Mouse (Mus musculus): Measurements from ENCODE around the gene Glud1. TPM values are rescaled to one million over a fixed set of nuclear protein-coding genes. Genes with fewer than 3 reads are reported as not detected.

Gene Glud1
- polyA plus RNA-seq, 1 experiment from 2014 or later, result 64.0 TPM

DNA sequence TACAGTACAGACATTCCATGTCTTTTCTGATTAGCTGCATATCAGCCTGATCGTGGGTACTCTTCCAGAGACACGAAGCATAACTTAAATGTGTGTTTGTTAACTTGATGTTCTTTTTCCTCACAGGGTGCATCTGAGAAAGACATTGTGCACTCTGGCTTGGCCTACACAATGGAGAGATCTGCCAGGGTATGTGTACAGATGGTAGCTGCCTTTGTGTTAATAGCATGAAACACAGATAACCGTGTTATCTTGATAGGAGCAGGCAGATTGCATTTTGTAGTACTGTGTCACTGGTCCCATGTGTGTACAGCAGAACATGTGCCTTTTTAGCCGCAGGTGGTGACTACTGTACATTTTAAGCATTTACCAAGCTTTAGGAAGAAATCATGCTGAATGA lies 31.5 kb downstream of the Glud1 start:
- Histone ChIP-seq H3K27me3 (ENCODE audit: control insufficient read depth, insufficient read depth, low read length) (no peaks in the 10 kb centered on the region), H3K9me3 (replicated peaks; ENCODE audit: control insufficient read depth, low read length) (no peaks in the 10 kb centered on the region), H3K4me2 (ENCODE audit: low read depth, low read length) (no peak overlapping the region), H3K9ac (ENCODE audit: low read length) (no peak overlapping the region), H3K4me3 (replicated peaks; ENCODE audit: low read length) (no peak overlapping the region), H3K4me1 (ENCODE audit: control insufficient read depth, insufficient read depth, low read length) (no peaks in the 10 kb centered on the region), H3K36me3 (ENCODE audit: control insufficient read depth, insufficient read depth, low read length) (peaks cover 23% of the 10 kb centered on the region; the same call in 1 of the 2 replicates), H3K27ac (ENCODE audit: low read length) (no peak overlapping the region)
- no peak for ATAC-seq (ENCODE audit: insufficient read depth, low FRiP score)
- WGBS, result 77% methylated on average over 4 of the region's 4 CpGs

DNA sequence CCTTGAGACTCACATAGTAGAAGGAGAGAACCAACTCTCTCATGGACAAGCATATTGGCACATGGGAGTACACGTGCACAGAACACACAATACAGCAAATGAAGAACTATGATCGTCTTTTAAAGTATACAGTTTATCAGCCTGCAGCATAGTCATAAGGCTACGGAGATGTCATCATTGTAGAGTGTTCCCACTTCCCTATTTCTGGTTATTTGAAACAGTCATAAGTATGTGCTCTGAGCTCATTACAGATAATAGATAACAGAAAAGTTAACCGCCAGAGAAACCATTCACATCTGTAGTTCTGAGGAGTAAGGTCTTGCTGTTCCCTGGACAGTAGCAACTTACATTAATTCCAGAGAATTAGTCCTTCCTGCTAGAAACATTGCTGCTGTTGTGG lies 32.6 kb downstream of the Glud1 start:
- H3K27me3 ChIP-seq (ENCODE audit: control insufficient read depth, insufficient read depth, low read length), result no peaks in the 10 kb centered on the region
- no peak overlapping the region for H3K27ac ChIP-seq (ENCODE audit: low read length)
- ATAC-seq (ENCODE audit: insufficient read depth, low FRiP score), result no peak
- no peak overlapping the region for H3K4me2 ChIP-seq (ENCODE audit: low read depth, low read length)
- H3K4me1 ChIP-seq (ENCODE audit: control insufficient read depth, insufficient read depth, low read length), result no peaks in the 10 kb centered on the region
- peaks cover 20% of the 10 kb centered on the region; the same call in 1 of the 2 replicates for H3K36me3 ChIP-seq (ENCODE audit: control insufficient read depth, insufficient read depth, low read length)
- 87% methylated on average over 4 of the region's 4 CpGs for WGBS
- H3K9me3 ChIP-seq (replicated peaks; ENCODE audit: control insufficient read depth, low read length), result no peaks in the 10 kb centered on the region
- H3K4me3 ChIP-seq (replicated peaks; ENCODE audit: low read length), result no peak overlapping the region
- H3K9ac ChIP-seq (ENCODE audit: low read length), result no peak overlapping the region

DNA sequence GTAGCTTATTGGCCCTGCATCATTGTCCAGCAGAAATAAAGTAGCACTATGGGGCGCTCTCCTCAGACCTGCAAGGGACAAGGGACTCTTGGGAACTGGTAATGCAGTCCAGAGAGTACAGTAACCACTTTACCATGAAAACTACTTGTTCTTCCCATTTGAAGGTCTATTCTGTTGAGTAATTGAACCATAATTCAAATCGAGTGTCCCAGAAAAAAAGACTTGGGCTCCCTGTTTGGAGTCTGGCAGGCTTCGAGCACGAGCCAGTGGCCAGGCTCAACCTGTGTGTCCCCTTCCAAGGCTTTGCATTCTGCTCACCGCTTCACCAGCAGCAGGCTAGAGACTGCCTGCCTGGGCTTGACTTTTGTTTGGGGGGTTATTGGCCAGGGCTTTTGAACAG lies 33.8 kb downstream of the Glud1 start:
- ATAC-seq (ENCODE audit: insufficient read depth, low FRiP score), result no peak

DNA sequence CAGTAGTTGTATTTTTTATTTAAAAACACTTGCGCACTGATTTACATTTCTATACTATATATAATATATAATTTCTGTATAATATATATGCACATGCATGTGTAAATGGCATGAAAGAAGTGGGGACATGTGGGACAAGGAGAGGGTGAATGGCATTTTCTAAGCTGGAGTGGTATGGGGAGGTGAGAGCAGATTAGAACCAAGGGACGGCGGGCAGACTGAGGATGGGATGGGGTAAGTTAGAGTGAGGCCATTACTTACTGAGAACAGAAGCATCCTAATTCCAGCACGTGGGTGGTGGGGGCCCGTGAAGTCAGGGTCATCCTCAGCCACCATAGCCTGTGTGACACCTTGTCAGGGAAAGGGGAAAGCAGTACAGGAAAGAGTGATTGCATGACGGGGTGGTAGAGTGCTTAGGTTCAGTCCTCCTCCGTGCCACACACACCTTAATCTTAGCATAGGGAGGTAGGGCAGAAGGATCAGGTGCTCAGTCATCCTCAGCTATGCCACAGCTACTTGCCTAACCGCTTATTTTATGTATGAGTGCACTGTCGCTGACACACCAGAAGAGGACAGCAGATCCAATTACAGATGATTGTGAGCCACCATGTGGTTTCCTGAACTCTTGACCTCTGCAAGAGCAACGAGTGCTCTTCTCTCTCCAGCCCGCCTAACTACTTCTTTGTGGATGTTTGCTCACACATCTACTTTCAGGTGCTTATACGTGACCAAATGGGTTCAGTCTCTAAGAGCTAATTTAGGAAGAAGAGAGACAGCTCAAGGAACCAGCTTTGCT lies 35.4 kb downstream of the Glud1 start:
- no peak overlapping the region for H3K4me3 ChIP-seq (replicated peaks; ENCODE audit: low read length)
- H3K9me3 ChIP-seq (replicated peaks; ENCODE audit: control insufficient read depth, low read length), result no peaks in the 10 kb centered on the region
- no peak overlapping the region for H3K4me2 ChIP-seq (ENCODE audit: low read depth, low read length)
- peaks cover 18% of the 10 kb centered on the region; the same call in 1 of the 2 replicates for H3K36me3 ChIP-seq (ENCODE audit: control insufficient read depth, insufficient read depth, low read length)
- H3K27ac ChIP-seq (ENCODE audit: low read length), result no peak overlapping the region
- peaks cover 4% of the 10 kb centered on the region; the same call in 1 of the 2 replicates for H3K4me1 ChIP-seq (ENCODE audit: control insufficient read depth, insufficient read depth, low read length)
- WGBS, result 52% methylated on average over 12 of the region's 12 CpGs
- no peak overlapping the region for H3K9ac ChIP-seq (ENCODE audit: low read length)
- no peak for ATAC-seq (ENCODE audit: insufficient read depth, low FRiP score)
- H3K27me3 ChIP-seq (ENCODE audit: control insufficient read depth, insufficient read depth, low read length), result no peaks in the 10 kb centered on the region

More for the DNA sequence above, 33.8 kb downstream of the Glud1 start:
- 87% methylated on average over 5 of the region's 5 CpGs for WGBS
- H3K4me3 ChIP-seq (replicated peaks; ENCODE audit: low read length), result no peak overlapping the region
- no peak overlapping the region for H3K9ac ChIP-seq (ENCODE audit: low read length)
- no peaks in the 10 kb centered on the region for H3K27me3 ChIP-seq (ENCODE audit: control insufficient read depth, insufficient read depth, low read length)
- H3K4me2 ChIP-seq (ENCODE audit: low read depth, low read length), result no peak overlapping the region
- peaks cover 4% of the 10 kb centered on the region; the same call in 1 of the 2 replicates for H3K4me1 ChIP-seq (ENCODE audit: control insufficient read depth, insufficient read depth, low read length)
- no peaks in the 10 kb centered on the region for H3K9me3 ChIP-seq (replicated peaks; ENCODE audit: control insufficient read depth, low read length)
- no peak overlapping the region for H3K27ac ChIP-seq (ENCODE audit: low read length)
- peaks cover 20% of the 10 kb centered on the region; the same call in 1 of the 2 replicates for H3K36me3 ChIP-seq (ENCODE audit: control insufficient read depth, insufficient read depth, low read length)

DNA sequence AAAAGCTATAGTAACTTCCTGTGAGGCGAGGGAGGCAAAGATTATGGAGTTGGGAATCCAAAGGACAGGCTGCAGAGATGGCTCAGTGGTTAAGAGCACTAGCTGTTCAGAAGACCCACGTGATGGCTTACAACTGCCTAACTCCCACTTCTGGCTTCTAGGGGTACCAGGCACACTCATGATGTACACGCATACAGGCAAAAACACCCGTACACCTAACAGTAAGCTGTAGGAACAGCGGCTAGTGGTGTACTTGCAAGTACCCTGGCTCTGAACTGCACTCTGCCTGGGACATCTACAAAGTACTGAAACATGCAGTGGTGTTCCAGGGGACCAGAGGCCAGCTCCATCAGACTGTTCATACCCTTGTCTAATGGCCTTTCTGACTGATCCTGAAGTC lies 36.6 kb downstream of the Glud1 start:
- ATAC-seq (ENCODE audit: insufficient read depth, low FRiP score), result no peak
- peaks cover 10% of the 10 kb centered on the region; the same call in 1 of the 2 replicates for H3K36me3 ChIP-seq (ENCODE audit: control insufficient read depth, insufficient read depth, low read length)

DNA sequence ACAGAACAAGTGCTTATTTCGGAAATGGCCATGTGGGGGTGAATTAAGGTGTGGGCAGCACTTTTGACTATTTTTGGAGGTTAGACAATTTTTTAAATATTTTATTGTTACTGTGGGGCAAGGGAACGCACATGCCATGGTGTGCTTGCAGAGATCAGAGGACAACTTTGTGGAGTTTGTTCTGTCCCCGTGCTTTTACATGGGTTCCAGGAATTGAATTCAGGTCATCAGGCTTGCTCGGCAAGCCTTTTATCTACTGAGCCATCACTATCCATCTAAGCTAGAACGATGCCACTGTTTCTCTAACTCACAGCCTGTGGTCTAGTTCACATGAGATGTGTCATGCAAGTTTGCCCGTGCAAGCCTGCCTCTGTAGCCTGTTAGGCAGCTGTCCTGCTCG lies 37.8 kb downstream of the Glud1 start:
- Histone ChIP-seq H3K4me1 (ENCODE audit: control insufficient read depth, insufficient read depth, low read length) (peaks cover 4% of the 10 kb centered on the region; the same call in 1 of the 2 replicates), H3K9me3 (replicated peaks; ENCODE audit: control insufficient read depth, low read length) (no peaks in the 10 kb centered on the region), H3K9ac (ENCODE audit: low read length) (no peak overlapping the region), H3K36me3 (ENCODE audit: control insufficient read depth, insufficient read depth, low read length) (0 out of 2 replicates have a peak, but pooled peaks cover 3% of the 10 kb centered on the region), H3K4me2 (ENCODE audit: low read depth, low read length) (no peak overlapping the region), H3K27ac (ENCODE audit: low read length) (no peak overlapping the region), H3K4me3 (replicated peaks; ENCODE audit: low read length) (no peak overlapping the region), H3K27me3 (ENCODE audit: control insufficient read depth, insufficient read depth, low read length) (no peaks in the 10 kb centered on the region)
- WGBS, result 71% methylated on average over 7 of the region's 7 CpGs
- ATAC-seq (ENCODE audit: insufficient read depth, low FRiP score), result no peak

More for the DNA sequence above, 36.6 kb downstream of the Glud1 start:
- 93% methylated on average over 5 of the region's 5 CpGs for WGBS
- H3K27me3 ChIP-seq (ENCODE audit: control insufficient read depth, insufficient read depth, low read length), result no peaks in the 10 kb centered on the region
- no peak overlapping the region for H3K4me3 ChIP-seq (replicated peaks; ENCODE audit: low read length)
- H3K27ac ChIP-seq (ENCODE audit: low read length), result no peak overlapping the region
- no peak overlapping the region for H3K4me2 ChIP-seq (ENCODE audit: low read depth, low read length)
- no peak overlapping the region for H3K9ac ChIP-seq (ENCODE audit: low read length)
- peaks cover 4% of the 10 kb centered on the region; the same call in 1 of the 2 replicates for H3K4me1 ChIP-seq (ENCODE audit: control insufficient read depth, insufficient read depth, low read length)
- no peaks in the 10 kb centered on the region for H3K9me3 ChIP-seq (replicated peaks; ENCODE audit: control insufficient read depth, low read length)

DNA sequence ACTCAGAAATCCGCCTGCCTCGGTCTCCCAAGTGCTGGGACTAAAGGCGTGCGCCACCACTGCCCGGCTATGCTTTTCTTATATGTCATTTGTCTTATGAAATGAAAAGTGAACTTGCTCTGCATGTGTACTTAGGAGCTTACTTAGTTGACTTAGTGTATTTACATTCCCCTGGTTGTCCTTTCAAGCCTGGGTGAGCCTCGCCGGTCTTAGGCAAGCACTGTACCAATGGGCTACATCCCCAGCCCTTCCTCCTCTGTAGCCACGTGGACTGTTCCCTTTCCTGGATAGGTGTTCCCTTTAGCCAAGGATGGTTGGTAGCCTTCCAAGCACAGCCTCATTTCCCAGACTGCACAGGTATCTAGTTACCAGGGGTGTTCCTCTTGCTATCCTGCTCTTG lies 38.5 kb downstream of the Glud1 start:
- peak; percentile 93 for ATAC-seq (ENCODE audit: insufficient read depth, low FRiP score)
- WGBS, result 53% methylated on average over 8 of the region's 8 CpGs
- H3K36me3 ChIP-seq (ENCODE audit: control insufficient read depth, insufficient read depth, low read length), result no peaks in the 10 kb centered on the region

DNA sequence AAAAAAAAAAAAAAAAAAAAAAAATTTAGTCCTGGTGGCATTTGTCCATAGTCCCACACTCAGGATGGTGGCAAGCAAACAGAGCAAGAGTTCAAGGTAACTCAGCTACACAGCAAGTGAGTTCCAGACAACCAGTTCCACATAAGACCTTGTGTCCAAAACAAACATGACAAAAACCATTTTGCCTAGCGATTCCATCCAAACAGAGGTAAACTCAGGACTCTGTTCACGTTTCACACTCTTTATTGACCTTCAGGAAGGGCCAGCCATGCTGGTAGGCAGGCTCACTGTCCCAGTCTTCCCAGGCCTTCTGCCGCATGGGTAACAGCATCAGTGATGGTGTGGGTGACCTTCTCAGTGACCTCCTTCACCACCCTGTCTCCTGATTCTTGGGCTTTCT lies 41.1 kb downstream of the Glud1 start:
- Histone ChIP-seq H3K36me3 (ENCODE audit: control insufficient read depth, insufficient read depth, low read length) (no peaks in the 10 kb centered on the region), H3K27me3 (ENCODE audit: control insufficient read depth, insufficient read depth, low read length) (no peaks in the 10 kb centered on the region), H3K9me3 (replicated peaks; ENCODE audit: control insufficient read depth, low read length) (no peaks in the 10 kb centered on the region), H3K4me1 (ENCODE audit: control insufficient read depth, insufficient read depth, low read length) (peaks cover 4% of the 10 kb centered on the region; the same call in 1 of the 2 replicates), H3K4me2 (ENCODE audit: low read depth, low read length) (no peak overlapping the region), H3K9ac (ENCODE audit: low read length) (no peak overlapping the region), H3K27ac (ENCODE audit: low read length) (no peak overlapping the region), H3K4me3 (replicated peaks; ENCODE audit: low read length) (no peak overlapping the region)
- WGBS, result 52% methylated on average over 3 of the region's 3 CpGs
- ATAC-seq (ENCODE audit: insufficient read depth, low FRiP score), result no peak

More for the DNA sequence above, 38.5 kb downstream of the Glud1 start:
- Histone ChIP-seq H3K27ac (ENCODE audit: low read length) (no peak overlapping the region), H3K9ac (ENCODE audit: low read length) (no peak overlapping the region; the same call in 1 of the 2 replicates), H3K4me1 (ENCODE audit: control insufficient read depth, insufficient read depth, low read length) (peaks cover 4% of the 10 kb centered on the region; the same call in 1 of the 2 replicates), H3K4me2 (ENCODE audit: low read depth, low read length) (no peak overlapping the region), H3K4me3 (replicated peaks; ENCODE audit: low read length) (no peak overlapping the region), H3K27me3 (ENCODE audit: control insufficient read depth, insufficient read depth, low read length) (no peaks in the 10 kb centered on the region), H3K9me3 (replicated peaks; ENCODE audit: control insufficient read depth, low read length) (no peaks in the 10 kb centered on the region)

DNA sequence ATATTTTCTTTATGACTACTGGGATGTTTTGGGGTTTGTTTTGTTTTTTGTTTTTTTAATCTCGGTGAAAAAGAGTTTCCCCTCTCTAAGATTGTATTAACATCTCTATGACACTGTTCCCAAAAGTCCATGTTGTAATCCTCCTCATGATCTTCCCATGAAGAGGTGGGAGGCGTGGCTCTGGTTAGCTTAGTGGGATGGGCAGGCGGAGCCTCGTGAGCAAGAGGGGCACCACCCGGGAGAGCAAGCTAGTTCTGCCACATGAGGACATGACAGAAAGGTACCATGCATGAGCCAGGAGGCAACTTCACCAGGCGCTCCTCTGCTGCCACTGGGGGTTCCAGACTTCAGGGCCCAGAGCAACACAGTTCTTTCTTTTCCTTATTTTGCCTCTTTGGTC lies 42.0 kb downstream of the Glud1 start:
- no peak overlapping the region for H3K27ac ChIP-seq (ENCODE audit: low read length)
- H3K4me2 ChIP-seq (ENCODE audit: low read depth, low read length), result no peak overlapping the region
- no peak for ATAC-seq (ENCODE audit: insufficient read depth, low FRiP score)
- no peak overlapping the region for H3K4me3 ChIP-seq (replicated peaks; ENCODE audit: low read length)
- peaks cover 4% of the 10 kb centered on the region; the same call in 1 of the 2 replicates for H3K4me1 ChIP-seq (ENCODE audit: control insufficient read depth, insufficient read depth, low read length)
- H3K9ac ChIP-seq (ENCODE audit: low read length), result no peak overlapping the region
- H3K27me3 ChIP-seq (ENCODE audit: control insufficient read depth, insufficient read depth, low read length), result no peaks in the 10 kb centered on the region
- 55% methylated on average over 6 of the region's 6 CpGs for WGBS
- H3K9me3 ChIP-seq (replicated peaks; ENCODE audit: control insufficient read depth, low read length), result no peaks in the 10 kb centered on the region
- H3K36me3 ChIP-seq (ENCODE audit: control insufficient read depth, insufficient read depth, low read length), result no peaks in the 10 kb centered on the region

All from stomach, embryonic 16.5 days (tissue).